Mouse (Mus musculus): Measurements from ENCODE around the gene Zfp978.
"Not testable (repeated sequence)": the region's sequence is repeated elsewhere in the genome, so short reads cannot be mapped to it uniquely, and the experiment has no call there.

Gene Zfp978

DNA sequence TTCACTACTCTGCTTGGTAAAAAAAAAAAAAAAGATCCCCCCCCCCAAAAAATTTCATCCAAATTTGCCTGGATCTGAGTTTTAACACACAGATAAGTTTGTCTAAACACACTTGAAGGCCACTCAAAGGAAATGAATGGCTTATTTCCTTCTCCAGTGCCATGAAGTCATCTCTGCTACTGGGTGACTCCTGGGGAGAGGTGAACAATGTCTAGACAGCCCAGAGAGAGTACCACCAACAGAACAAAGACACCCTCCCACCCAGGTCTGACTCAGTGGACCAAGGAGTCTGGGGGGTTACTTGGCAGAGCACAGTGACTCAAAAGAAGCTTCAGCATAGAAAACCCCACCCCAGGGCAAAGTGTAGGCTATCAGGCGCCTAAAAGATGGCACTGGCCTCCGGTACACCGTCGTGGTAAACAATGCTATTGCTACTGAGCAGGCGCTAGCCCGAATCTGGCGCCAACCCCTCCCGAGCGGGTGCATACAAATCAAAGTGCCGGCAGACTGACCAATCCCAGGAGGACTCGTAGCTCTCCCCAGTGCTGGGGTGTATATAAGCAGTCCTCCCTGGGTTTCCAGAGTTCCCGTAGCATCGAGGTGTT, 9.6 kb upstream of the Zfp978 start:
- DNase-seq, result not testable (repeated sequence)

DNA sequence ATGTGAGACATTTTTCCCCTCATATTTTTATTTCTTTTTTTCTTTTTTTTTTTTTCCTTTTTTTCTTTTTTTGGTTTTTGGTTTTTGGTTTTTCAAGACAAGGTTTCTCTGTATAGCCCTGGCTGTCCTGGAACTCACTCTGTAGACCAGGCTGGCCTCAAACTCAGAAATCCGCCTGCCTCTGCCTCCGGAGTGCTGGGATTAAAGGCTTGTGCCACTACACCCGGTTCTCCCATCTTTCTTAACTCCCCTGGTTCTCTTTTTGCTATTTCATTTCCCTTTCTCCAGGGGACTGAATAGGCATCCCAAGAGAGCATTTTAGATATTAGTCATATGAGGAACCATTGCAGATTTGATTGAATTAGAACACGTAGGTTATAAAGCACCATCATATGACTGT, 7.5 kb upstream of the Zfp978 start:
- DNase-seq, result not testable (repeated sequence)

DNA sequence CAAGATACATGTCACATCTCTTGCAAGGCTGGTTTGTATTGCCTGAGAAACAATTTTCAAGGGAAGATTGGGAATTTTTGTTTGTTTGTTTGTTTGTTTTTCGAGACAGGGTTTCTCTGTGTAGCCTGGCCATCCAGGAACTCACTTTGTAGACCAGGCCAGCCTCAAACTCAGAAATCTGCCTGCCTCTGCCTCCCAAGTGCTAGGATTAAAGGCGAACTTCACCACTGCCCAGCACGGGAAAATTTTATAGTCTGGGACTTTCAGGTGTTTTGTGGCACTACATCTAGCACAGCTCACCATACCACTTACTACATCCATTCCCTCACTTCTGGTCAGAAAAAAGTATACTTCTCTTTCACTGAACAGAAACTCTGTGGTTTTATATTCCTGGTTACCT, 5.1 kb upstream of the Zfp978 start:
- DNase-seq, result not testable (repeated sequence)

DNA sequence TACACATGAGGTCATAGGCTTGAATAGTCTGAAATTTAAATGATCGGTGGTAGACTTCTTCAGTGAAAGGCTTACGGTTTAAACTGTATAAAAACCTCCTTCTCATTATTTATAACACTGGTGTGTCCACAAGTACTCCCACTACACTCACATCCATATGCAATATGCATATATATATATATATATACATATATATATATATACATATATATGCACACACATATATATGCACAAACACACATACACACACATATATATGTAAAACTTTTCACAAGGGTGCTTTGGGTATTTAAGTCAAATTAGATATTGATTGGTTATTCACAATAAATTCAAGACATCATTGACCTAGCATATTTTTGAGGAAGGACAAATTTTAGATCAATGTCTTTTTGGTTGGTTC, 3.9 kb upstream of the Zfp978 start:
- DNase-seq, result not testable (repeated sequence)

DNA sequence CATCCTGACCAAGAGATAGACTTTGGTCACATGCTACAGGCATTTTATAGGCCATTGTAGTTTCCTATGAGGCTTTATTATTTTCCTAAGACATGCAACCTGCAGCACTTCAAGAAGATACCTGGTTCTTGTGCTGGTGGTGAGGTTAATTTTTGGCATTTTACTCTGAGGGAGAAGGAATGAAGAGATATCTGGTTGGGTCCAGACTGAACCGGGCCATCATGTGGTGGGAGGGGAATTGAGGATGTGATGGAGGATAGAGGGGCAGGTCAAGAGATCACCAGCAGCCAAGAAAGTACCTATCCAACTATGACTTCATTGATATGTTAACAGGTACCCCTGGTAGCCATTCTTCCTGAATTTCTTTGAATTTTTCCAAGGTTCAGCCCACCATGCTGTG, 769 bp downstream of the Zfp978 start:
- DNase-seq, result not testable (repeated sequence)

DNA sequence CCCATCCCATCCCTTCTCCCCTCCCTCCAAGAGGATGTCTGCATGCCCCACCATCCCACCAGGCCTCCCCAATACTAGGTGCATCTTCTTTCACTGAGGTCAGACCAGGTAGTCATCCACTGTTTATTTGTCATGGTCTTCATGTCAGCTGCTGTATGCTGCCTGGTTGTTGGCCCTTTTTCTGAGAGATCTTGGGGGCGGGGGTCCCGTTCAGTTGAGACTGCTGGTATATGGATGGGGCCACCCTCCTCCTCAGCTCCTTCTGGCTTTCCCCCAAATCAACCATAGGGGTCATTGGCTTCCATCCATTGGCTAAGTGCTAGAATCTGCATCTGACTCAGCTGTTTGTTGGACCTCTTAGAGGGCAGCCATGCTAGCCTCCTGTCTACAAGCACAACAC, 8.5 kb downstream of the Zfp978 start:
- DNase-seq, result not testable (repeated sequence)

DNA sequence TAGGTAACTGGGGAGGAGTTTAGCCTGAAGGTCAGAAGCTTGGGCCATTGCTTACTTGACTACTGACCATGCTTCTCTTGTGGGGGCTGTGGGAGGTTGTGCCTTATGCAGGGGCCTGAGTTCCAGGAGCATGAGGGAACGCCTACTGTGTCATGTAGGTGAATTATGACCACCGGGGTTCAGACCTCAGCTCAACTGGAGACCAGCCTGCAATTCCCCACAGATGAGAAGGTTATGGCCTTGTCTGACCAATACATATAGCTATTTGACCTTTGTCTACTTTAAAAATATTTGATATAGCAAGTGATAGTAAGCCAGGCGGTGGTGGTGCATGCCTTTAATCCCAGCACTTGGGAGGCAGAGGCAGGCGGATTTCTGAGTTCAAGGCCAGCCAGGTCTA, 22.1 kb downstream of the Zfp978 start:
- not testable (repeated sequence) for DNase-seq

DNA sequence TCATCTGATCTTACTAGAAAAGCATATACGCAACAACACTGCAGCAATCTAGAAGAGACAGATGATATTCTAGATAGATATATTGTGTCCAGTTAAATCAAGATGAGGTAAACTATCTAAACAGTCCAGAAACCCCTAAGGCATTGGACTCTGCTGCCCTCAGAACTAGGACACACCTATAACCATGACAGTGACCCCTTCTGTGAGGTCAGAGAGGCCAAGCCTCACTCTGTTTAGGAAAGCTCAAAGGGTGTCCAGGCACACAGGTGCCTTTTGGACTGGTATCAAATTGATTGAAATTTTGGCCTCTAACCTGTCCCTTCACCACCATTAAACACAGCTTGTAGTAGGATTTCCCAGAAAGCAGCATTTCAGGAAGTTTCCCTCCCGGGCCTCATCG, 36.1 kb downstream of the Zfp978 start:
- not testable (repeated sequence) for DNase-seq

DNA sequence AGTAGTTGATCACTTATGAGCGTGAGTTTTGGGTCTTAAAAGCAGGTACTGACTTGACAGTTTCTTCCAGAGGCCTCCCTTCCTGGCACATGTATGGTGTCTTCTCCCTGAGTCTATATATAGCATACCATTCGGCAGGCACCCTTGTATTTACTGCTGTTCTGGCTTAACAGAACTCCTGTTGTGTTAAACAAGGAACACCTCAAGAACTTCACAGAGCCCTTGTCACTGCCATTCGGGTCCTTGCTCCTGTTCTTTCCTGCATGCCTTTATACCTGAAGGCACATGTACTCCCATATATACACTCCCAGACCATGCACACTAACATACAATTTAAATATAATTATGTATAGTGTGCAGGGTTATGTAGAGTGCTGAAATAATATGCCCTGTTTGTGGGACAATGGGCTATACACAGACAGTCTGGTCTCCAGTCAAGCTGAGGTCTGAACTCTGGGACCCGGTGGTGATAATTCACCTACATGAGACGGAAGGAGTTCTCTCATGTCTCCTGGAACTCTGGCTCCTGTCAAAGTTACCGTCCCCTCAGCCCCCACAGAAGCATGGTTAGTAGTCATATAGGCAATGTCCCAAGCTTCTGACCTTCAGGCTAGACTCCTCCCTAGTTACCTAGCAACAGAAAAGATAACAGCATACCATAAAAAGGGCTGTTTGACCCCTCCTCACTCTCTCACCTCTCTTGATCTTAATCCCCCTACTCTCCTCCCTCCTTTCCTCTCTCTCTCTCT, 37.0 kb downstream of the Zfp978 start:
- DNase-seq, result not testable (repeated sequence)

DNA sequence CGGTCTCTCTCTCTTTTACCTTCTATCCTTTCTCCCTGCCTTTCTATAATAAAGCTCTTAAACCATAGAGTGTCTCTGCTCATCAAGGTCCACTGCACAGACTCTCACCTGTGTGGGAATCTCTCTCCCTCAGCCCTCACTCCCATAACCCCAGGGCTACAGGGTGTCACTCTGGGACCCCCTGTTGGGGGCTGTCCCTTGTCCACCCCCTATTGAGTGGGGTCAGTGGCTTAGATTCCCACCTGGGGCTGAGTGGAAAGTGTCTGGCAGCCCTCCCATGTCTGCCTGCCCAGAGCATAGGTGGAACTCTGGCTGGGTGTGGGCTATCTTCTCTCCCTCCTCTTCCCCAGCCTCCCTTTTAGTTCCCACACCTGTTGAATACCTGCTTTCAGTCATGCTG, 37.6 kb downstream of the Zfp978 start:
- DNase-seq, result not testable (repeated sequence)

DNA sequence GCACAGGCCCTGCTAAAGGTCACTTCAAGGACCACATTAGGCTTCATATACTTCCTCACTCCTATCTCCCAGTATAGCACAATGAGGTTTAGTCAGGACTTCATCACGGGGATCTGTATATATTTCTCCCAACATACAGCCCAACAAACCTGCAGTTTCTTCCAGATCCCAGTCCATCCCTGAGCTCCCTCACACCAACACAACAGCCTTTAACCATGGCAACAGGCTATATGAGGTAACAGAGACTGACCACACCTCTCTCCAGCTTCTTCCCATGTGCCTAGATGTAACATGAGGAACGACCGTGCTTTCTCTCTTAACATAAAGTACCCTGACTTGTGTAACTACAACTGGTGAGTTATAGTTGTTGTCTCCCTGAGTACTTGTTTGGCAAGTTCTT, 38.4 kb downstream of the Zfp978 start:
- DNase-seq, result not testable (repeated sequence)

DNA sequence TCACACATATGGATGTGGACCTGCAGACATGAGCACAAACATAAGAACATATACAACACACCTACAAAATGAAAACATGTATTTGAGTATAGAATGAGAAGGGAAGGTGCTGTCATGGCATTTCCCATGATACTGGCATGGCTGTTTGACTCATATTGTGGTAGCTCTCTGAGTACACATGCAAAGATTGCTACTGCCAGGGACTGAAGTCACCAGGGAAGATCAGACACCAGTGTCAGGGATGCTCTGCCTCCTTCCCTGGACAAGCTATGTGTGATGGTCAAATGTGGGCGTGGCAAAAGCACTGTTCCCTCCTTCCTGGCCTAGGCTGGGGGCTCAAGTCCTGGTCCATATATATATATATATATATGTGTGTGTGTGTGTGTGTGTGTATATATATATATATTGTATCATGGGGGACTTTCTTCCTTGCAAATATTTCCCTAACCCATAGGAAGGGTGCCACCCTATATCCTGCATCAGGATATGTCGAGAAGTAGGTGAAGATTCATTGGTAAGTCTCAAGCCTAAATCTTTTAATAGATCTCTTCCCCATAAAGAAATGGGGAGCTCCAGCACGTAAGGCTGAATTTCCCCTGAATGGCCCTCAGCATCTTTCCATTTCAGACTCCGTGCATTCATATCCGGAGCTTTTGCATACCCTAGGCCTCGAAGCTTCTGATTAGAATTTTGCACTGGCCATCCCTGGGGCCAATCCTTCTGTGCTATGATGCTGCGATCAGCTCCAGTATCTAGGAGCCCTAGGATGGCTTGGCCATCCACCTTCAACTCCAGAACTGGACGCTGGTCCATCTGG, 39.1 kb downstream of the Zfp978 start:
- not testable (repeated sequence) for DNase-seq

DNA sequence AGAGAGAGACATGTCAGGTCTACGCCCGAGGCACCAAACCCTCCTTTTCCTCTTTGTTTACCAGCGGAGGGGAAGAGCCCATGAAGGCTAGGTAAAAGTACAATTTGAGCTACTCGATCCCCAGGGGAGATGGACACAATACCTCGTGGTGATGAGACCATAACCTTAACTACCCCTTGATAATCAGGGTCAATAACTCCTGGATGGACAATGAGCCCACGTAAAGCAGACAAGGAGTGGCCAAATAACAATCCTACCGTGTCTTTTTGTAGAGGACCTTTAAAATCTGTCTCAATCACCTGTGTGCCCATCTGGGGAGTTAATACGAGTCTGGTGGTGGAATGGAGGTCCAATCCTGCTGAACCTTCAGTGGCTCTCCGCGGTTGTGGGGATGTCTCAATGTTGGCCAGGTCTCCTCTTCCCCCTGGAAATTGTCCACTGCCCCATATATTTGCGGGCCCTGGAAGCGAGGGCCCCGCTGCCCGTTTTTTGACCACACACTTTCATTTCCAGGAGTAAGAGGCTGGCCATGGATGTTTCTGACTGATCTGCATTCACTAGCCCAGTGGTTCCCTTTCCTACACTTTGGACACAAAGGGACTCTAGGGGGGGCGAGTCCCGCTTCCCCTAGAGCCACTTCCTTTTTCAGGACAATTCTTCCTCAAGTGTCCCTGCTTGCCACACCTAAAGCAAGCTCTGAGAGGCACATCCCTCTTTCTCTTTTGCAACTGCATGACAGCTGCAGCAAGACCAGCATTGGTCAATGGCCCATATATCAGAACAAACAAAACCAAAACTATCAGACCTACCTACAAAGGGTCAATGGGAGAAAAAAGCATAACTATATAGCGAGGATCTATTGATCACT, 40.0 kb downstream of the Zfp978 start:
- DNase-seq, result not testable (repeated sequence)

DNA sequence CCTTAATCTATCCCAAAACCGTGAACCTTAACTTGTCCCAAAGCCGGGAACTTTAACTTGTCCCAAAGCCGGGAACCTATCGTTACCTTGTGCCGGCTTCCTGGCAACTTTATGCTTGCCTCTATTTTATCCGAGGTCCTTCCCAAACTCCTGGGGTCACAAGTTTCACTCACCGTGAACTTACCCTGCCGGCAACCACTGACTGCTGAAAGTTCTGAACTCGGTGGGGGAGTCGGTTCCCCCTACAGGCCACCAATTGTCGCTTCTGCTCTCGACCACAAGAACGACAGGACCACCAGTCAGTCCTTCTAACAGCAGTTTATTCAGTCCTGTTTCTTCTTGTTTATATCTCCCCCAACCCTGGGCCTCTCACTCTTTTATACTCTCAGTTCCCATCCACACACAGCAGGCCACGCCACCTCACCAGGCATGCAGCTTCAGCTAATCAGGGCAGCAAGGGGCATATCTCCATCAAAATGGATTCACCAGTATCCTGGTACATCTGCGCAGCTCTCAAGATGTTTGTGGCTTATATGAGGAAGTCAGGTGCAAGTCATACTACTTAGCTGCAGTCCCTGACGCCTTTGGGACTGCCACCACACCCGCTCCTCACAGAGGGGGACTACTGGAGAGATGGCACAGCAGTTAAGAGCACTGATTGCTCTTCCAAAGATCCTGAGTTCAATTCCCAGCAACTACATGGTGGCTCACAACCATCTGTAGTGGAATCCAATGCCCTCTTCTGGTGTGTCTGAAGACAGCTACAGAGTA, 40.8 kb downstream of the Zfp978 start:
- not testable (repeated sequence) for DNase-seq

DNA sequence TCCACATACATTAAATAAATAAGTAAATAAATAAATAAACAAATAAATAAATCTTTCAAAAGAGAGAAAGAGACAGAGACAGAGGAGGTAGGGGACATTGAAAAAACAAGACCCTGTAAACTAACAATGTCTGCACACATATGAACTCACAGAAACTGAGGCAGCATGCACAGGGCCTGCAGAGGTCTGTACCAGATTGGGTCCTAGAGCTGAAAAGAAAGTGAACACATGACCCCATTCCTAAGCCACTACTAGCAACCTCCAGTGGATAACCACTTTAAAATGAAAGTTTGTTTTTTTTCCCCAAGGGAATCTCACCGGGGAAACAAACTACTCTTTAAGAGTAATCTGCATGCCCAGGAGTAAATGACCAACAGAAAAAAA, 41.4 kb downstream of the Zfp978 start:
- not testable (repeated sequence) for DNase-seq

DNA sequence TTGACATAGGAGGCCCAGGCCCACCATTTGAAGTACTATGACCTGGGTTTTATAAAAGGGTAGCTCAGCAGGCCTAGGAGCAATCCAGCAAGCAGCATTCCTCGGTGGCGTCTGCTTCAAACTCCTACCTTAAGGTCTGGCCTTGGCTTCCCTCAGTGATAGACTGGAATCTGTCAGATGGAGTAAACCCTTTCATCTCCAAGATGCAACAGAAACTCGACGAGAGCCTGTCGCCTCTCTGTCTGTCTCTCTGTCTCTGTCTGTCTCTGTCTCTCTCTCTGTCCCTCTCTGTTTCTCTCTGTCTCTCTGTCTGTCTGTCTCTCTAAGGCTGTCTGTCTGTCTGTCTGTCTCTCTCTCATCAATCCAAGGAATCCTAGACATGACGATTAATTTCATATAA, 42.4 kb downstream of the Zfp978 start:
- not testable (repeated sequence) for DNase-seq

DNA sequence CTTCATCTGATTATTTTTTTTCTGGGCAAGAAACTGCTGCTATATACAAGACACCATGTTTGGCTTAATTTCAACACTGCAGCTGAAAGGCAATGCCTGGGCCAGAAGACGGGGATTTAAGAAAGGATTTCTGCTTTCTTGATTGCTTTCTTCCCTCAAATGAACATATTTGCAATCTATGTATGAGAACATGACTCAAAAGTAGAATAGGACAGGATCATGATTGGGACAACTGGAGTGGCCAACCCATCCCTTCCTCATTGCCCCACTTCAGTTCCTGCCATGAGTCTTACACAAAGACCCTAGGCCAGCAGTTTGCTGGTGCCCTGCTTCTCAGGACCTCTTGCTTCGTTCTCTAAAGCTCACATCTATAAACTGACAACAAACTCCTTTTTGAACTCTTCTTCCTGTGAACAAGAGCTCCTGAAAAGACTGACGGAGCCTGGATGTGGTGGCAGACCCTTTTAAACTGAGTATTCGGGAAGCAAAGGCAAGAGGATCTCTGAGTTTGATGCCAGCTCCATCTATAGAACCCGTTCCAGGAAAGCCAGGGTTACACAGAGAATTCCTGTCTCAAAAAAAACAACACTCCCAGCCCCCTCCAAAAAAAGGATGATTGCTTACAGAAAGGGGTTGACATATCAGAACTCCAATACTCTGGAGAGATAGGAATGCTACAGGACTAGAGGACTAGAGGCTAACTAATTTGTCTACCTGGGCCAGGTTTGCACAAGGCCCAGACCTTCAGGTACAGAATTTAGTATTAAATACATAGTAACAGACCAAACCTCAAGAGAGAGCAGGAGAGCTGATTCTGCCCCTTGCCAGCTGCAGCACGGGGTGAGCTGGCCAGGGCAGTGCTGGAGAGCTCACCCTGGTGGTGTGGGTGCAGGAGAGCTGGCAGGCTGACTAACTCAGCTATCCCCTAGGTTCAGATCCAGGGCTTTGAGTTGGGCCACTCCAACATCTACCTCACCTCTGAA, 43.1 kb downstream of the Zfp978 start:
- not testable (repeated sequence) for DNase-seq

DNA sequence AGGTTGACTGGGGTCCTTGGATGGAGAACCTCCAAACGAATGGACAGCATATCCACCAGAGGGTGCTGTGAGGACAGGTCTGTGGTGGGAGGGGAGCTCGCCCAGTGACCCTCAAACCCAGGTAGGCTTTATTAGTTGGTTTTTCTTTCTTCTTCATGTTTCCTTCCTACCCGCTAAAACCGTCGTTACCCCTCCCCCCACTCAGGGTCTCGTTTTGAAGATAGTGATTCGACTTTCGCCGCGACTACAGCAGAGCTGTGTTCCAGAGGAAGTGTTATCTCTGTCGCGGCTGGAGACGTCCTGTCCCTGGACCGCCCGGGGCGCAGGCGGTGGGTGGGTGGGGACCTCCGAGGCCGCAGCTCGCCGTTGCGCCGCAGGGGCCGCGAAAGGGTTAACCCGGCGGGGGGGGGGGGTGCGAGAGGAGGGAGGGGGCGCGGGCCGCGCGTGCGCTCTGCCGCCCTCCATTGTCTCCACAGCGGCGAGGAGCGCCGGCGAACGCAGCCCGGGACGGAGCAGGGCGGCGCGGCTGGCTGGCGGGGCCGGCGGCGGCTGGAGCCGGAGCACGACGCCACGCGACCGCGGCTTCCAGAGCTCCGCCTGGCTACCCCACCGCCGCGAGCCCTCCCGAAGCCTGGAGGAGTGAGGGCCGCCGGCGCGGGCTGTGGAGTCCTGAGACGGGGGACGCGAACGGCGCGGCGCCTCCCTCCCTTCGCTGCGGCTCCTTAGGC, 45.8 kb downstream of the Zfp978 start:
- no peak for DNase-seq

DNA sequence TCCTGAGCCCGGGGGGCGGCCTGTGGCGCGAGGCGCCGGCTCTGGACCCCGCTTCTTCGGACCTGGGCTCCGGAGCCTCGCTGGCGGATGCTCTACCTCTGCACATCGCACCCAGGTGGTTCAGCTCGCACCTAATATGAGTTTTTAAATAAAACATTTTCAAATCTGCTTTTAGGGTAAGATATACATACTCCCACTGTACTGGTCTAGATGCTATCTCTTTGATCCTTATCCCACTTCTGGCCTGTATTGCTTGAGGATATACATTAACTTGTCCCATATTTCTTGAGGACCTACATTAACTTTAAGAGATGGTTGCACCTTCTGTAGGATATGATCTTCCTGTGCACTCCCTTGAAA, 46.3 kb downstream of the Zfp978 start:
- DNase-seq, result no peak

DNA sequence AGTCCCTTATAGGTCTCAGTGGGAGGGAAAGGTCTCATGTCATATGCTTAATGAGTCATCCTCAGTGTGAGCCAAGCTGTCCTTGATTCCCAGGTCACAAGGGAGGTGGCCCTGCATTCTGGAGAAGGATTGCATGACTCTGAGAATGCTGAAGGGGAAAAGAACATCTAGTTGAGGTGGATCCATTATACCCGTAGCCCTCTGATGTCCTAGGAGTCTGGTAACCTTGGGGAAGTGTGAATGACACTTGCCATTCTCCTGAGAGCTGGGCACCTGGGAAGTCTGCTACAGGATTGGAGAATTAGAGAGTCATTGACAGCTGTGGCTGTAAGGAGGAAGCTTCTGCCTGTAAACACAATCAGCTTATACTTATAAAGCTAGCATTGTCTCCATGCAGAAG, 55.3 kb downstream of the Zfp978 start:
- DNase-seq, result not testable (repeated sequence)
